Mouse (Mus musculus): ENCODE results near the gene Tenm4. TPM values are rescaled to one million over a fixed set of nuclear protein-coding genes. Genes with fewer than 3 reads are reported as not detected.
A peak's percentile ranks its signal among the peaks of the same experiment; 100 is the strongest.

Tenm4 gene
- total RNA-seq, 4 experiments from 2014 or later = 0.77 to 2.5 (median 2.0) TPM

DNA sequence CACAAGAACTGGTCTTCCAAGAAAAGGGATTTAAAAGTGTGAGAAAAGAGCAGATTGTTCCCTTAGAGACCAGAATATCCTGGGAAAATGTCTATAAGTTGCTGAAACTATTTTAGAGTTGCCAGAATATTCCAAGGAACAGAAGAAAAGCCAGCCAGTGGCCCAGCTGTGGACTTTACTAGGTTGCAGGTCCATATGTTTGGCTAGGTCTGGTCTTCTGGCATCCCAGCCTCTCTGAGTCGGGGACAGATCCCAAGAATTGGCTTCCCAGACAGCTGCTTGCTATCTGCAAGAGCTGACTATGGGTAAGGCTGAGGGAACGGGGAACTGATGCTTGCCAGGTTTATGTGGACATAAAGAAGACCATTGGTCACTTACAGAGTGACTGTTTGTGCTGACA is 352.6 kb downstream of the Tenm4 start:
- DNase-seq (ENCODE audit: low spot score in 2 of 2) = no peak

DNA sequence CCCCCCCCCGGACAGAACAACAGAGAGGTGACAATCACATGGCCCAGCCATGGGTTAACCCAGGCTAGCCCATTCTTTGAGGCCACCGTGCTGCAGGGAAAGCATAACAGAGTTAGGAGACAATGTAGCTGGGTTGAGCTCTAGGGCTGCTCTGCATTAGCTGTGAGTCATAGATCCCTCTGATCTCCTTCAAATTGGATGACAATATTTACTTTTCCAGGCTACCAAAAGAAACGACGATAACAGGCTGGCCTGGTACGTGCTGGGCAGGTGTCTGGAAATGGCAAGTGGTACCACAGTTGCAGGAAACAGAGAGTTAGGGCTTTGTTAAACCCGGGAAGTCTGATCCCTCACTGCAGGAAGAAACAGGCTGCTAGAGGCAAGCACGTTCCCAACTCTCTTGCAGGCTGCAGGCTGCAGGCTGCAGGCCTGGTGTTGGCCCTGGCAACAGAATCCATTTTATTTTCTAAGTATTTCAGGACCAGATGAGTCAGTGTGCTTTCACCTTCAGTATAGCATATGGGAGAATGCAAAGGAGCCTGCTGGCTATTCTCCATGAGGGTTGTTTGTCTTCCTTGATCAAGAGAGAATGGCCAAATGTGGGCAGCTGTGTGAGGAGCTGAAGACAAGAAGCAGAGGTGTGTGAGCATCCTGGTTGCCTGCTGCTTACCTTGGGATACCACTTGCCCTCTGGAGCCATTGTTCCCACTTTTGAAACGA is 353.6 kb downstream of the Tenm4 start:
- no peak for DNase-seq (ENCODE audit: low spot score in 2 of 2)

DNA sequence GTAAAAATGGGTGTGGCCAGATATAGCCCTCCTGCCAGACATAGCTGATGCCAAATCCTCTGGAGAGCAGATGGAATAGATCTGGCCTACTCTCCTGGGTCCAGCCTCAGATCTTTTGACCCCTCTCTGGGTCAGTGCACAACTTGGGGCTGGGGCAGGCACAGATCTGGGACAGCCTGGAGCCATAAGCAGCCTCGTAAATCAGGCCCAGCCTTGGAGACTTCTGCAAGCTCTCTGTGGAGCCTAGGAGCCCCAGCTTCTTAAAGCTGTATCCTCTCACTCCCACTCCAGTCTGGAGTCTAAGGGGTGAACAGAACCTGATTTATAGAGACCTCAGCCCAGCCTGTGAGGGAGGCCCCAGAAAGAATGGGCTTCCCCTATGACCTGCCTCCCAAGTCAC is 354.3 kb downstream of the Tenm4 start:
- no peak for DNase-seq (ENCODE audit: low spot score in 2 of 2)

DNA sequence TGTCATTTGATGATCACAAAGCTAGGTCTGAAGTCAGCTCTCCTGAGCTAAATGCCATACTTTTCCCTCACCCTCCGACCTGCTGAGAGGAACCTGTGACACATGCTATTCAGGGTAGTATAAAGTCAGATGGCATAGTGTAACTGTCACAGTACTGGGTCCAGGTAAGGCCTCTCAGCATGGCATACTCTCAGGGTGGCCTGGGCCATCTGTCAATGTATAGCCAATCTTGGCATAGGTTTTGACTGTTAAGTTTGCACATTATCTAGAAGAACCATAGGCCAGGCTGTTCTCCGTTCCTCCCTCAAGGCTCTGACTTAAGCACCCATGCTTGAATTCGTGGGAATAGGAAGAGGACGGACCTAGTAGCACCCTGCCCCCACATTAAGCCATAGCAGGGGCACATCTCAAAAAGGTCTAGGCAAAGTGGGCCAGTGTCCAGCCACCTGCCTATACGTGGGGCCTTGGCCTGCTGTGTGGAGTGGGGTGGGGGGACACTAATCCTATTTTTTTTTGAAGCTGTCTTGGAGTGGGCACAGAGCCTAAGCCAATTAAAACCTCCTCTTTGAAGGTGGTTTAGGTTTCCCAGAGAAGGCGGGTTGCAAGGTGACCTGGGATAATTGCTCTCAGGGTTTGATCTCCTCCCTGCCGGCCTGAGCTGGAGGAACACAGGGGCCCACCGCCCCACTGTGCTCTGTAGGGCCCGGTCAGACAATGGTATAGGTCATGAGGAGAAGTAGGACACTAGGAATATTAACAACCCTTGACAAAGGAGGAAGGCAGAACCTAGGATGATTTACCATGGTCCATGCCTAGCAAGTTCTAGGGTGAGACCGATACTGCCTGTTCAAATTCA is 359.8 kb downstream of the Tenm4 start:
- no peak for DNase-seq (ENCODE audit: low spot score in 2 of 2)

DNA sequence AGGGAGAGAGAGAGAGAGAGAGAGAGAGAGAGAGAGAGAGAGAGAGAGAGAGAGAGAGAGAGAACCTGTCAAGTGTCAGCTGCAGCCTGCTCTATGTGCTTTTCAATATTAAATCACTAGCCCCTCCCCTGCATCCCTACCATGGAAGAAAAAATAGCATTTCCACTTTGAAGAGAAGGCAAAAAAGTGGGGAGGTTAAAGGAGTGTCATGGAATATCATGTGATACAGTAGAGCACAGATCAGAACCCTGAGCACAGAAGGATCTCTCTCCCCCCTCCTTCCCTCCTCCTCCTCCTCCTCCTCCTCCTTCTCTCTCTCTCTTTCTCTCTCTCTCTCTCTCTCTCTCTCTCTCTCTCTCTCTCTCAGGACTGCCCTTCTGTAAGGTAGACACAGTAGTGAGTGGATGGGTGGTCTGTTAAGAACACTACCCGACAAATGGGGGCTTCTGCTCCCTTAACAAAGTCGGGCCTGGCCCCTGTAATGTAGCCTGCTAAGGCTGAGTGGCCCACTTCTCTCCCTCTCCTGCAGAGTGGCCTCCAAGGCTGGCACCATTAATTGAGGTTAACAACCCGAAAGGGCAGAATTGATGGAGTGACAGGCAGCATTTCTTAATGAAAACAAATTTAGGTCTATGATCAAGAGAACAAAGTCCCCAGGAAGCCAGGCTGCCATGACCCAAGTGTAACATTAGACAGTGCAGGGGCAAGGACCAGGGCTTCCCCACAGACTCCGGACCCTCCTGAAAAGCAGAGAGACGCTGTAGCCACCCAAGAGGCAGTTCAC is 361.1 kb downstream of the Tenm4 start:
- no peak for DNase-seq (ENCODE audit: low spot score in 2 of 2)

DNA sequence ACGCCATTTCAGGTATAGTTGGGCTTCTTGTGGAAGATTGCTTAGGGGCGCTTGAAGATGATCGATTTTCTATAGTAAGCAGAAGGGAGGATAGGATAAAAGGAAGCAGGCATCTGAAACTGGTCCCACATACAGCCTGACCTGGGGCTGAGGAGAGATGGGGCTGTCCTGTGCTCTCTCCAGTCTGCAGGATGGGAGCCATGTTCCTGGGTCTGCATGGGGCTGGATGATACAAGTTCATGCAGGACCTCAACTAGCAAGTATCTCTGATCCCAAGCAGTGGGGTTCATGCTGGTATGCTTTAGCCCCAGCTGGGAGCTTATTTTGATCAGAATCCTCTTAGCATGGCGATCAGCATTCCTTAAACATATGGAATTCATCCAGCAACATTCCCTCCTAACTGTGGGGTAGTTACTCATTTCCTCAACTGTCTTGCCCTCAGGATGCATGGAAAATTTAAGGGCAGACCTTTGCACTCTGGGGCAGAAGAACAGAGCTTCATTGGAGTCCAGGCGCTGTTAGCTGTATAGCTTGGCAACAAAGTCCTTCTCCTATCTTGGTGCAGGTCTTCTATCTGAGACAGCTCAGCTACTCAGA is 361.9 kb downstream of the Tenm4 start:
- DNase-seq (ENCODE audit: low spot score in 2 of 2) = no peak

DNA sequence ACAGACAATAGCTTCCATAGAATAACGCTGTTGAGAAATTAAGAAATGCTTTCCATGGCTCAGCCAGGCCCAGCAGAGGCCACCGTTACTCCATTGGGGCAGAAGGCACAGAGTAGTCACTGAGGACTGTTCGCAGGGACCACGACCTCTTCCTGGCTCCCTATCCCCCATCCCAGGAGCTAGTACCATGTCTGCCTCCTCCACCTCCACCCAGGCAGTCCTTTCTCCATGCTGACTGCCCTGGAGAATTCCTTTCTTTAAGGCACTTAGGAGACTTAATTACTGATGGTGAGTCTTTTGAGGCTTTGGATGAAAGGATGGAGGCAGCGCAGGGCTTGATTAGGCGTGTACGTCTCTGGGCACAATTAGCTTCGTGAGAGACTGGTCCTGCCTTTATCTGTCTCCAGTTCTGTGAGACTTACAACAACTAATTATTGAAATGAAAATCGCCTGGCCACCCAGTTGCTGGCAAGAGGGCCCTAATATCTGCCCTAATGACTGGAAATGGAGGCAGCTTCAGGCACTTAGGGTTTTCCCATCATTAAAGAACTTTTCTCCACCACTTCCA is 365.4 kb downstream of the Tenm4 start:
- no peak for DNase-seq (ENCODE audit: low spot score in 2 of 2)

DNA sequence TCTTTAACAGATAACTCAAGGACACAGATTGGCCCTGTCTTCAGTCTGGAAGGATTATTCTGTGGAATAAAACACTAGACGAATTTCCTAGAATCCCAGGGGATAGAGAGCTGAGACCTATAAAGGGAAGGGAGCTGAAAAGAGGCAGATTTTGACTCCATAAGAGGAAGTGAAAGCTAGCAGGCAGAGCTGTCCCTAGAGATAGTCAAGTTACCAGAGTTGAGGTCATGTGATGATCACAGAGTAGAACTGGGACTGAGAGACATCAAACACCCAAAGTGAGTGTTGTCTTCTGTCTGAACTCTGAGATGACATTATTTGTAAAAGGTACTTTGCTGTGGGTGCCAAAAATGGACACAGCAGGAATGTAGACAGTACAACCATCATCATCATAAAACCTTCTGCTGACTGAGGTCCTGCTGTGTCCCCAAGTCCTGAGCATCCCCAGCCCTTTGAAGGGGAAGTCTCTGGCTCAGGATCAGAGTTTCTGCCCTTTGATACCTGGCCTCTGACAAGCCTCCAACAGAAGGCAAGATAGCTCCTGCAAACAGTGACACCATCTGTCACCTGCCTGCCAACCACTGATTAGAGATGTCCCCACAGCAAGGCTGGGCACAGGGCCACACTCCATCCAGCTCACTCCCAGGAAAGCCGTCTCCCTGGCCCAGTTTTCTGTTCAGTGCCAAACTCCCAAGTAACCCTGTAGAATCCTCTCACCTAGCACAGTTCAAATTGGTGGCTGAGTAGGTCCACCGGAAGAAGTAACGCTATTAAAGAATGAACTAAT is 368.4 kb downstream of the Tenm4 start:
- DNase-seq (ENCODE audit: low spot score in 2 of 2) = no peak

DNA sequence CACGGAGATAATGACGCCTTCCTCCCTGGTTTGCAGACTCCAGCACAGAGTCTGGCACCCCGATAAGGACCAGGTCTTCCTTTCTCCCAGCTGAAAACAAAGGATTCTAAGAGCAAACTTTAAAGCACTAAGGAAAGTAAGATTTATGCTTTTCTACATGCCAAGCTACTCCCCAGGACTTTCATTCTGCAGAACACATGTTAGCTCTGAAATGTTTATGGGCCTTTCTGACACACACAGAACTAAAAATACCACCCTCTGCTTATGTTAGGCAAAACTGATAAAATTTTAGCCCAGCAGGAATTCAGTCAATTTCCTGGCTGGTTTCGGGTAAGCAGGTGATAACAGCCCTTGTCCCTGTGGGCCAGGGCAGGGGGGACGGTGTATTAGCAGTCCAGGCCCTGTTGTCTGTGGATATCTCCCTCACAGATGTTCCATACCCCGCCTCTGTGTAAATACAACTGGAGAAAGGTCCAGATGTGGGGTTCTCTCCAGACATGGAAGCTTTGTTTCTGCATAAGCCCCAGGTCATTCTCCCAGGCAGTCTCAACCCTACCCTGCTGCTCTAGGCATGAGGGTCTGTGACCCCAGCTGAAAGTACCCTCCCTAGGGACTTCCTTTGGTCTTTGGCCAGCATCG is 369.5 kb downstream of the Tenm4 start:
- no peak for DNase-seq (ENCODE audit: low spot score in 2 of 2)

DNA sequence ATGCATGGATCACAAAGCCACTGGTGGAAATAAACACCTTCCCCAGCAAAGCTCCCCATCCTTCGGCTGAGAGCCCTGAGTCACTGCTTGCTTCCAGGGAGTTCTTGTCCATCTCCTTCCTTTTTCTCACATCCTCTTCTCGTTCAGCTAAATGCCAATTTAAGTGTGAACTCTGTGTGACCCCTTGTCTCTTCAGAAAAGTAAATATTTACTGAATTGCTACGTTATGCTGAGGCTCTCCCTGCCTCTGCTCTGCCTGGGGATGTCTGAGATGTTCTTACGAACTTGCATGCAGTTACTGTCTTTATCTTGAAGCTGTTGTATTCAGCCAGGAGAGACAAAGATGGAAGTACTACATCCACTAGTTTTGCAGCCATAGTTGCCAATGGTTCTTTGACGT is 374.9 kb downstream of the Tenm4 start:
- DNase-seq (ENCODE audit: low spot score in 2 of 2) = no peak

DNA sequence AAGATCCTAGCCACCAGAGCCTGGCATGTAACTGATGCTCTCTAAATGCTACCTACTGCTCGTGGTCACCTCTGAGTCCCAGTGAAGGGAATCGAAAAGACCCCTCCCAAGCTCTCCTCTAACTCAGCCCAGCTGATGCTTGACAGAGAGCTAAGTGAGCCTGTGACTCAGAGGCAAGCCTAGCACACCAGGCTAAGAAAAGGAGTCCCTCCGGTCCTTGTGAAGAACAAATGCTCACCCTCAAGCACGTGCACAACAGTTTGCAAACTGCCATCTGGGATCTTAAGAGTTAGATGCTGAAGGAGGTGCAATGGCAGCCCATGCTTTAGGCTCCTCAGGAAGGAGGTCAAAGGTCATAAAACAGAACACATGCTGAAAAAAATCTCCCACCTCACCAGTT is 380.8 kb downstream of the Tenm4 start:
- no peak for DNase-seq (ENCODE audit: low spot score in 2 of 2)

DNA sequence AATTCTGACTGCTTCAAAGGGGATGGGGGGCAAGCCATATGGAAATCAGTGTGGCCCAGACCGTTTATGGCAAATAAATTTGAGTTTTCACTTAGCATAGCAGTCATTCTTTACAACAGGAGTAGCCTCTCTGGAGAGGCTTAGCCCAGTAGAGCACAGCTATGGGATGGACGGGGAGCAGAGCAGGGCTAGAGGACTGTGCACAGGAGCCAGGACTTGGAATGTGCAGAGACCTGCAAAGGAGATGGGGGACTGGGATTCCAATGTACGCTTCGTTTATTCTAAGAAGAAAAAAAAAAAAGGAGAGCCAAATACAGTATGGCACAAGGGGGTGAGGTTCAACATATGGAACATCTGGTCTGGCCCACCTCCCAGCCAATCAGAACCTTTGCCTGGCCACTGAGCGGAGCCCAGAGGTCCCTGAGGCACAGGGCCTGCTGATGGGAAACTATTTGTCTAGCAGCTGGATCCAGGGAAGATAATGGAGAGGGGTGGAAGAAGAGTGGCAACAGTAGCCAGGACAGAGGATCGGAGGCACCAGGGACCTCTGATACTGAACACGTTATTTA is 381.3 kb downstream of the Tenm4 start:
- DNase-seq (ENCODE audit: low spot score in 2 of 2) = no peak

DNA sequence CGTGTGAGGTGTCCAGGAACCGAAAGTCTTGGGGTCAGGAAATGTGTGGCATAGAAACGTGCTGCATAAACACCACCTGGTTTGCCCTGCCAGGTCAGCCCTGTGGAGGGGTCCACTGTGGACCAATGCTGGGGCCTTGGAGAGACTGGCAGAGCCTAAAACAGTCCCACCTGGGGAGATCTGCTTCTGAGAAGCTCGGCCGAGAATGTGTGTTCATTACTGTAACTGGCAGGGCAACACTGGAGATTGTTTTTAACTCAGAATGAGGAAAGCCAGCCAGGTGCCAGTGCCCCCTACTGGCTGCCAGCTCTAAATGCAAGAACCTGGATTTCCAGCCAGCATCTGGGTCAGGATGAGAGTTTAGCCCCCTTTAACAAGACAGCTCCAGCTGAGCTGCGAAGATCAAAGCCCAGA is 383.2 kb downstream of the Tenm4 start:
- no peak for DNase-seq (ENCODE audit: low spot score in 2 of 2)

DNA sequence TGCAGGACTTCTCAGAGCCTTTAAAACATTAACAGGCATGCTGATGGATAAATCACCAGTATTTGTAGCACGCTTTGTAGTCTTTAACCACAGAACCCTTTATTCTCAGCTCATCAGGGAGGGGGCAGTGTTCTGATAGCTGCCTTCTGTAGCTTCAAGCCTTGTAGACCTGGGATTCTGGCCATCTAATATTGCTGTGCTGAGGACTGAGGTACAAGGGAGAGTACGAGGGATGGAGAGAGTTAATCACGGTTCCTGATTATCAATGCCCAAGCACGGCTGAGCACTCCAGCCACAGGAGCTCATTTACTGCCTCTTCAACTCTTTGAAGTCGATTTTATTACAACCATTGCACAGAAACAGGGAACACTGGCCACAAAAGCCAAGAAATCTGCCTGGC is 384.2 kb downstream of the Tenm4 start:
- no peak for DNase-seq (ENCODE audit: low spot score in 2 of 2)

DNA sequence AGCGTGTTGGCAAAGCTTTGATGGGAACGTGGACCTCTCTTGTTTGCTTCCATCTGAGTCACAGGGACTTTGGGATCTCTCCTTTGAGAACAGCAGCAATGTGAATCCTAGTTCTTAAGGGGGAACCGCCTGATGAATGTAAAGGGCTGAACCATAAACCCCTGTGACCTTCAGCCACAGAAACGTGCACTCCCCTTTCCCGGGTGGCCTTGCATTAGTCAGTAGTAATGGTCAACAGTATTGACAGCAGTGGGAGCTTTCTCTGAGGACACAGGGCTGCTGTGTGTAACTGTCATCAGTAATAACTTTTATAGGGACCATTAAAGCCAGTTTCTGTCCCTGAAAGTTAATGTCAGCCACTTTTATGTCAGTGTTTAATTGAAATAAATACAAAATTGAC is 385.7 kb downstream of the Tenm4 start:
- DNase-seq (ENCODE audit: low spot score in 2 of 2) = no peak

DNA sequence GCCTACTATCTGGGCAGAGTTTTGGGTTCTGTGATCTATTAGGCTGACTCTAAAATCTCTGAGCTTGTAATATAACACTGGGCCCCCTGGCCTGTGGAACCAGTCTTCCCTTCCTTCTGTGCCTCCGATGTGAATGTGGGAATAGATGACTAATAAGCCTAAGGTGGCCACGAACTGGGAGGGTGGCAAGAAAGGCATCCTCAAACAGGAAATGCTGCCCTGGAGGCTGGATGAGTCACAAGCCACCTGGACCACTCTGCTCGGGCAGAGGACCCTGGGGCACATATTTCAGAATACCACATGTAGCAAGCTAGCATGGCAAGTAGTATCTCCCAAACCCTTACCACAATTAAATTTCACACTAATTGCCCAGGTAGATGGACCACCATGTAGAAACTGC is 391.8 kb downstream of the Tenm4 start:
- DNase-seq (ENCODE audit: low spot score in 2 of 2) = no peak

DNA sequence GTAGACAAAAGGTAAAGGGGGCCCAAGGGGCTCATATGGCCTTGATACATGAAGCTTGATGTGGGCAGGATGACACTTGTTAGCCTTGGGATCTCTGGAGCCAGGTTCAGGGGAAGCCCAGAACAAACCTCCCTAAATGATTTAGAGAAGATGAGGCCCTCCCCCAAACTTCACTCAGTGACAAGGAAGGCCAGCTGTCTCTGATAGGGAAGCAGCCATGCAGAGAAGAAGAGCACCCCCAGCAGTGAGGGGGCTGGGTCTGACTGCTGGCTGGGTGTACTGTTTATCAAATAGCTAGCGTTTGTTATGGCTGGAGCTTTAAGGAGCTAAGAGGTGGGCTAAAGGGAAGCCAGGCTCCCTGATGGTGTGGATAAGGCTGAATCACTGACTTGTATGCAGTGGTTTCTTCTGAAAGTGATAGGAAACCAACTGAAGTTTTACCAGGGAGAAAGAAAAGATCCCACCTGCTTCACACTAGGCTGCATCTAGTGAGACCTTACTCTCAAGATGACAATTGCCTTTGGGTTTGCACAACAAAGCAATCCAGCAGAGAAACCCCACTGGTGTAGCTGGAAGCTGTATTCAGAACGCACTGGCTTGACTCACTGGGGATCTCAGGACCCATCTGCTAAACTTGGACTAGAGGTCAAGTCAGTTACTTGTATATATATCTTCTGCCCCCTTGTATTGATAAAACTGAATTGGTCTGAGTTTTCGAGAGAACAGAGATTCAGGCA is 392.5 kb downstream of the Tenm4 start:
- DNase-seq (ENCODE audit: low spot score in 2 of 2) = no peak

DNA sequence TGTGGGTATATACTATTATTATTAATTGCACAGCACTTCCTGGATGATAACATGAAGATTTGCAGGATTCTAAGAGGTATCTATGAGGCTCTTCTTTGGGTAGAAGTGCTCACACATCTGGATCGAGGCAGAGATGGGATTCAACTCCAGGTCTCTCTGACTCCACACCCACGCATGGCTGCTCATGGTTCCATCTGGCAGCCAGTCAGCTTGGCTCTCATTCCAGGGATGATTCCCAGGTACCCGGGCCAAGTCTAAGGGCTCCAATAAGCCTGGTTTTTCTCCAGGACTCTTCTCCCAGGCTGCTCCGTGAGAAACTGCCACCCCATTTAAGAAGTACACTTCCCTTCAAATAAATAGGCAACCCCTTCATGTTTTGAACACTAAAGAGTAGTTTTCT is 394.8 kb downstream of the Tenm4 start:
- DNase-seq (ENCODE audit: low spot score in 2 of 2) = peak; percentile 48 to 63

DNA sequence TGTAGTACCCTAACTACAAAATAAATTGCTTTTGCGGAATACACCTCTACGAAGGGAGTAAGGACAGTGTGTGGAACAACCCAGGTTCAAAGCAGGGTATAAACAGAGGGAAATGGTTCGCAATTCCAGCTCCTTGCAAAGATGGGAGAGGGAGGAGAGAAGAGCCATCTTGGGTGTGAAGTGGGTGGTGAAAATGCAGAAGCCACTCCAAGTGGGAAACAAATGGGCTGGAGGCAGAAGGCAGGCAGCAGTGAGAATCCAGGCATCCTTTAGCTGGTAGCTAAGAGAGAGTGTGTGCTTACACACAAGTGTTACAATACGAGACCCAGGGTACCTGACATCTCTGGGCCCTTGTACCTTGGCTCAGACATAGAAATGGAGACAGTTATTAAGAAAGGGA is 395.2 kb downstream of the Tenm4 start:
- no peak for DNase-seq (ENCODE audit: low spot score in 2 of 2)

Data from gastrocnemius, adult 8-10 months (tissue).